Mouse (Mus musculus) liver, embryonic 14 days (tissue): ENCODE results near the gene Olfr789. TPM values are rescaled to one million over a fixed set of nuclear protein-coding genes. Genes with fewer than 3 reads are reported as not detected.

Experiments
- polyA plus RNA-seq: library from polyadenylated mRNA; depleted of rRNA; stranded (reverse); fragments of >200 nt; gene quantifications from 2 replicates; pipeline ENCODE4 v1.2.3, GENCODE M21; 2012; rRNA removed

Gene Olfr789
- not detected in 2 replicates for polyA plus RNA-seq

GRCm38 (mm10) chr10:129484452-129484851 lies at the start of gene Olfr789:
Gene Olfr789, plus strand, starts transcription at chr10:129484752.

GRCm38 (mm10) chr10:129461562-129461961 lies 23.0 kb upstream of the Olfr789 start, which contains the start of gene Olfr787:
Gene Olfr787, plus strand, starts transcription at chr10:129461862.

GRCm38 (mm10) chr10:129470698-129471097 lies 13.9 kb upstream of the Olfr789 start, which contains the start of gene Olfr788:
Gene Olfr788, plus strand, starts transcription at chr10:129470998.

GRCm38 (mm10) chr10:129498192-129498591 lies 13.6 kb downstream of the Olfr789 start, which contains the start of gene Olfr790:
Gene Olfr790, plus strand, starts transcription at chr10:129498492.

GRCm38 (mm10) chr10:129521492-129521891 lies 36.9 kb downstream of the Olfr789 start, which contains the start of gene Olfr791:
Gene Olfr791, plus strand, starts transcription at chr10:129521792.

GRCm38 (mm10) chr10:129538862-129539261 lies 54.3 kb downstream of the Olfr789 start, which contains the start of gene Olfr792:
Gene Olfr792, plus strand, starts transcription at chr10:129539162.

Other genes with a start within 250 kb of the Olfr789 start
- gene Olfr774, start 248.5 kb upstream of the Olfr789 start, polyA plus RNA-seq = not detected in 2 replicates
- not detected in 2 replicates for gene Olfr775, start 236.3 kb upstream of the Olfr789 start, polyA plus RNA-seq
- gene Olfr776, start 225.6 kb upstream of the Olfr789 start, polyA plus RNA-seq = not detected in 2 replicates
- gene Olfr777, start 213.3 kb upstream of the Olfr789 start, polyA plus RNA-seq = not detected in 2 replicates
- gene Olfr780, start 166.6 kb upstream of the Olfr789 start, polyA plus RNA-seq = not detected in 2 replicates
- not detected in 2 replicates for gene Olfr781, start 155.9 kb upstream of the Olfr789 start, polyA plus RNA-seq
- gene Olfr782, start 135.9 kb upstream of the Olfr789 start, polyA plus RNA-seq = not detected in 2 replicates
- 0.01 TPM in 1 of 2 replicates, not detected in the other for gene Olfr784, start 100.7 kb upstream of the Olfr789 start, polyA plus RNA-seq
- gene Olfr785, start 79.3 kb upstream of the Olfr789 start, polyA plus RNA-seq = not detected in 2 replicates
- not detected in 2 replicates for gene Olfr786, start 57.4 kb upstream of the Olfr789 start, polyA plus RNA-seq
- gene Olfr787, start 22.9 kb upstream of the Olfr789 start, polyA plus RNA-seq = not detected in 2 replicates
- gene Olfr788, start 13.8 kb upstream of the Olfr789 start, polyA plus RNA-seq = not detected in 2 replicates
- not detected in 2 replicates for gene Olfr790, start 13.7 kb downstream of the Olfr789 start, polyA plus RNA-seq
- gene Olfr791, start 37.0 kb downstream of the Olfr789 start, polyA plus RNA-seq = not detected in 2 replicates
- gene Olfr792, start 54.4 kb downstream of the Olfr789 start, polyA plus RNA-seq = not detected in 2 replicates
- not detected in 2 replicates for gene Olfr794, start 82.9 kb downstream of the Olfr789 start, polyA plus RNA-seq
- not detected in 2 replicates for gene Olfr796, start 127.8 kb downstream of the Olfr789 start, polyA plus RNA-seq
- gene Olfr798, start 143.2 kb downstream of the Olfr789 start, polyA plus RNA-seq = not detected in 2 replicates
- gene Olfr799, start 152.7 kb downstream of the Olfr789 start, polyA plus RNA-seq = not detected in 2 replicates
- gene Olfr800, start 172.9 kb downstream of the Olfr789 start, polyA plus RNA-seq = not detected in 2 replicates
- gene Olfr801, start 189.1 kb downstream of the Olfr789 start, polyA plus RNA-seq = not detected in 2 replicates
- not detected in 2 replicates for gene Olfr802, start 203.4 kb downstream of the Olfr789 start, polyA plus RNA-seq
- gene Olfr803, start 209.5 kb downstream of the Olfr789 start, polyA plus RNA-seq = not detected in 2 replicates
- not detected in 2 replicates for gene Olfr804, start 218.5 kb downstream of the Olfr789 start, polyA plus RNA-seq
- gene Olfr805, start 244.6 kb downstream of the Olfr789 start, polyA plus RNA-seq = not detected in 2 replicates